Mouse (Mus musculus) heart, postnatal 0 days (tissue): ENCODE measurements around the gene Akt1.

Source experiments
- CTCF ChIP-seq: IDR thresholded peaks from 2 replicates; pipeline ENCODE4 v1.5.1; 2016; ENCODE audit warnings: antibody characterized with exemption, control low read depth, low read depth
- EP300 ChIP-seq: IDR thresholded peaks from 2 replicates; pipeline ENCODE4 v1.6.1; 2016; ENCODE audit warnings: antibody characterized with exemption, low read depth

- TF ChIP-seq CTCF (no peak), EP300 (no peak)
Observed at GRCm38 (mm10) chr12:112661327-112661605, 13.4 kb downstream of the Akt1 start.
